Mouse (Mus musculus): ENCODE results near the gene Cmtm5.

DNA sequence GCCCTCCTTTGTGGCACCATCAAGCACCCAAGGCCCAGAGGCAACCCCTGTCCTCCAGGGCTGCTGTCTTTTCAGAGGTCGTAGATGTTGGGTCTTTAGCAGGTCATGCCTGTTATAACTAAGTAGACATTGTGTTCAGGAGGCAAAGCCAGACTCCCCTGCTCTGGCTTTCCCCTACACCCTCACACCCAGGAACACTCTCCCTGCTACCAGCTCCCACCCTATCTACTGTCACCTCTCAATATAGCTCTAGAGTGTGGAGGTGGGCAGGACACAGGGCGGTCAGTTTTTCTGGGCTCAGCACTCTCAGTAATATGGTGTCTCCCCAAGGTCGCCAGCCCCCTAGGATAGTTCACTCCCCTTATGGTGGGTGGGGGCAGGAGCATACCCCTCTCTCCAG is 31.8 kb downstream of the Cmtm5 start:
- TF ChIP-seq USF1 (IDR thresholded peaks at IDR 0.05; ENCODE audit: low read depth) (no peak), MAX (IDR thresholded peaks at IDR 0.05; ENCODE audit: low read depth) (no peak), POLR2A (IDR thresholded peaks at IDR 0.05; ENCODE audit: insufficient read length, low read depth) (no peak), POLR2AphosphoS2 (IDR thresholded peaks at IDR 0.05; ENCODE audit: insufficient read length, low read depth) (no peak), E2F4 (IDR thresholded peaks at IDR 0.05; ENCODE audit: insufficient read depth) (no peak), MYOG (IDR thresholded peaks at IDR 0.05; ENCODE audit: control insufficient read depth in 1 of 3, insufficient read depth in 1 of 3, insufficient read length in 2 of 3, low read depth in 2 of 3) (no peak), MYOD1 (IDR thresholded peaks at IDR 0.05; ENCODE audit: control insufficient read depth in 1 of 3, insufficient read length in 2 of 3, low read depth in 2 of 3) (no peak), CEBPB (IDR thresholded peaks at IDR 0.05; ENCODE audit: insufficient read depth, poor library complexity, severe bottlenecking) (no peak), TCF12 (IDR thresholded peaks at IDR 0.05; ENCODE audit: insufficient read depth, poor library complexity, severe bottlenecking) (no peak), SRF (IDR thresholded peaks at IDR 0.05; ENCODE audit: control insufficient read depth, insufficient read length, low read depth) (no peak), TCF3 (IDR thresholded peaks at IDR 0.05; ENCODE audit: insufficient read length, low read depth) (no peak)
